Mouse (Mus musculus) hindbrain, postnatal 0 days (tissue): ENCODE data around the gene Crlf3. TPM values are rescaled to one million over a fixed set of nuclear protein-coding genes. Genes with fewer than 3 reads are reported as not detected.
A peak's percentile ranks its signal among the peaks of the same experiment; 100 is the strongest.
"Not testable (repeated sequence)": the region's sequence is repeated elsewhere in the genome, so short reads cannot be mapped to it uniquely, and the experiment has no call there.

Source experiments
- ATAC-seq: fragments of 200-750 bp; cut with Nextera tagmentation; 2 replicates; pipeline ENCODE4 v1.8.0; 2017; ENCODE audit warnings: mild to moderate bottlenecking, moderate TSS enrichment, moderate library complexity
- DNase-seq: peaks from one replicate; pipeline ENCODE4 v3.0.0-alpha.2; 2015; ENCODE audit warnings: low spot score
- H3K27ac ChIP-seq: fragments of 300-500 bp; sonication (generic); 2 replicates; pipeline ENCODE4 v1.5.1; 2014; ENCODE audit warnings: mild to moderate bottlenecking
- H3K27me3 ChIP-seq: fragments of 300-500 bp; sonication (generic); 2 replicates; pipeline ENCODE4 v1.6.1; 2014; ENCODE audit warnings: low read length, mixed read lengths; ENCODE audit not compliant: insufficient read depth
- H3K36me3 ChIP-seq: fragments of 300-500 bp; sonication (generic); 2 replicates; pipeline ENCODE4 v1.6.1; 2014; ENCODE audit warnings: low read length, mixed read lengths; ENCODE audit not compliant: insufficient read depth
- H3K4me1 ChIP-seq: fragments of 300-500 bp; sonication (generic); 2 replicates; pipeline ENCODE4 v1.6.1; 2014; ENCODE audit warnings: antibody characterized with exemption, low read length, mixed read lengths; ENCODE audit not compliant: insufficient read depth
- H3K4me2 ChIP-seq: fragments of 300-500 bp; sonication (generic); 2 replicates; pipeline ENCODE4 v1.6.1; 2014; ENCODE audit warnings: low read depth, mild to moderate bottlenecking, low read length, moderate library complexity, mixed read lengths
- H3K4me3 ChIP-seq: fragments of 300-500 bp; sonication (generic); 2 replicates; pipeline ENCODE4 v1.5.1; 2014; ENCODE audit warnings: low read length
- H3K9ac ChIP-seq: fragments of 300-500 bp; sonication (generic); replicated peaks from 2 replicates; pipeline ENCODE4 v1.6.1; 2014; ENCODE audit warnings: mild to moderate bottlenecking, low read length, moderate library complexity, mixed read lengths
- H3K9me3 ChIP-seq: fragments of 300-500 bp; sonication (generic); 2 replicates; pipeline ENCODE4 v1.6.1; 2016; ENCODE audit warnings: low read length, mixed read lengths
- CTCF ChIP-seq: IDR thresholded peaks from 2 replicates; pipeline ENCODE4 v1.5.1; 2016; ENCODE audit warnings: antibody characterized with exemption, control low read depth, low read depth
- WGBS: fragments of 180-500 bp; shearing (Covaris S2); extraction: QIAGEN DNeasy Blood & Tissue Kit; methylation state at CpG from one replicate; pipeline ENCODE4 v1.1.7; 2014; 5-methylcytosine and 5-hydroxymethylcytosine counted together
- polyA plus RNA-seq: library from polyadenylated mRNA; unstranded; fragments of >200 nt; fragmentation: Nextera tagmentation; extraction: Ambion mirVana; gene quantifications from 2 replicates; pipeline ENCODE4 v1.2.1, GENCODE M21; 2015
- total RNA-seq: library from RNA; depleted of rRNA; stranded (reverse); fragments of >200 nt; gene quantifications from 2 replicates; pipeline ENCODE4 v1.2.3, GENCODE M21; 2014

Crlf3 gene
- total and polyA plus RNA-seq, 2 experiments from 2014 or later: 11.0 to 15.8 TPM

GRCm38 (mm10) chr11:80067558-80067957, 13.2 kb downstream of the Crlf3 start:
- Histone ChIP-seq H3K4me1 (no peaks in the 10 kb centered on the region), H3K4me3 (no peak overlapping the region), H3K36me3 (no peaks in the 10 kb centered on the region), H3K9me3 (no peaks in the 10 kb centered on the region), H3K4me2 (no peak overlapping the region), H3K27me3 (no peaks in the 10 kb centered on the region), H3K9ac (no peak overlapping the region), H3K27ac (no peak overlapping the region)
- ATAC-seq (no peak), DNase-seq (no peak)
- WGBS: 81% methylated on average over 5 of the region's 5 CpGs
- TF ChIP-seq CTCF: no peak

- not testable (repeated sequence) for H3K4me2 ChIP-seq, ATAC-seq, H3K9ac ChIP-seq, DNase-seq, H3K4me1 ChIP-seq, H3K27ac ChIP-seq, H3K36me3 ChIP-seq, H3K4me3 ChIP-seq, H3K9me3 ChIP-seq, H3K27me3 ChIP-seq
- 88% methylated on average over 4 of the region's 4 CpGs for WGBS
Measured at GRCm38 (mm10) chr11:80066373-80066772, 14.4 kb downstream of the Crlf3 start.

DNA sequence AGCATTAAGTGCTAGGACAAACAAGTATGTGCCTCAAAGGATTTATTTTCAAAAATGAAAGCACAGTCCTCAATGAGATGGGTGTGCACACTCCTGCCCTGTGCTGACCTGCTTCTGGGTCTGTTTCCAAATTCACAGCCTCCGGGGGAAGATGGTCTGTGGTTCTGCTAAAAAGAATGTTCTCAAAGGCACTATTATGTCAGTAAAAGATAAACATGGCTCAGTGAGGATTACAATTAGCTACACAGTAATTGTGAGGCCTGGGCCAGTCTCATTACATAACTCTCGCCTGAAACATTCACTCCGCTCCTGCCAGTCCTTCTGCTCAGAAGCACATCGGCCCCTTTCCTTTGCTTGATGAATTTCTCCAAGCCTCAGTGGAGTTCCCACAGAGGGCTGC, 18.6 kb downstream of the Crlf3 start:
- Histone ChIP-seq H3K27ac (peak overlapping the region; percentile 54; the same call in 1 of the 2 replicates), H3K27me3 (no peaks in the 10 kb centered on the region), H3K9me3 (no peaks in the 10 kb centered on the region), H3K4me1 (no peaks in the 10 kb centered on the region), H3K9ac (no peak overlapping the region), H3K4me2 (no peak overlapping the region), H3K36me3 (peaks cover 20% of the 10 kb centered on the region; the same call in 1 of the 2 replicates), H3K4me3 (no peak overlapping the region)
- 46% methylated on average over 4 of the region's 4 CpGs for WGBS
- ATAC-seq (no peak), DNase-seq (no peak)
- no peak for TF ChIP-seq CTCF

DNA sequence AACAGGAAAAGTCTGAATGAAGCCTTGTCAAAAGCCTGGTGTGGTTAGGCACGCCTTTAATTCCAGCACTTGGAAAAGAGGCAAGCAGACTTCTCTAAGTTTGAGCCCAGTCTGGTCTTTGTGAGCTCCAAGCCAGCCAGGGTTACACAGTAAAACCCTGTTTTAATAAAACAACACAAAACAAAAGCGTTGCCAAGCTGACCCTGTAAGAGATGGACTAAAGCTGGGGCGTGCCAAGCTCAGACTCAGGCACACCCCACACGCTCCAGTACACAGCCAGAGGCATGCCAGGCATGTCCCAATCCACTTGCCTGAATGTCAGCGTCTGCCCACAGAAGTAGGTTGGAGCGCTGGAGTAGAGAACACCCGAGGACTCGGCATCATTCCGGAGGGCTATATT, 24.6 kb downstream of the Crlf3 start:
- no peak for TF ChIP-seq CTCF
- ATAC-seq: no peak

GRCm38 (mm10) chr11:80054659-80055058, 26.1 kb downstream of the Crlf3 start:
- DNase-seq (no peak), ATAC-seq (no peak)
- no peak for TF ChIP-seq CTCF
- peaks cover 41% of the 10 kb centered on the region; the same call in 1 of the 2 replicates for H3K36me3 ChIP-seq
- no peaks in the 10 kb centered on the region for H3K4me1 ChIP-seq
- no peak overlapping the region for H3K27ac ChIP-seq
- H3K27me3 ChIP-seq: no peaks in the 10 kb centered on the region
- H3K4me3 ChIP-seq: no peak overlapping the region
- WGBS: 78% methylated on average over 4 of the region's 4 CpGs
- no peaks in the 10 kb centered on the region for H3K9me3 ChIP-seq
- H3K4me2 ChIP-seq: no peak overlapping the region
- no peak overlapping the region for H3K9ac ChIP-seq

More for the DNA sequence above, 24.6 kb downstream of the Crlf3 start:
- H3K4me1 ChIP-seq: no peaks in the 10 kb centered on the region
- H3K9me3 ChIP-seq: no peaks in the 10 kb centered on the region
- H3K27ac ChIP-seq: no peak overlapping the region
- H3K4me2 ChIP-seq: no peak overlapping the region
- WGBS: 81% methylated on average over 9 of the region's 9 CpGs
- peaks cover 41% of the 10 kb centered on the region; the same call in 1 of the 2 replicates for H3K36me3 ChIP-seq
- DNase-seq: no peak
- no peaks in the 10 kb centered on the region for H3K27me3 ChIP-seq
- H3K9ac ChIP-seq: no peak overlapping the region
- H3K4me3 ChIP-seq: no peak overlapping the region

GRCm38 (mm10) chr11:80053171-80053570, 27.6 kb downstream of the Crlf3 start:
- H3K27me3 ChIP-seq: no peaks in the 10 kb centered on the region
- peaks cover 32% of the 10 kb centered on the region; the same call in 1 of the 2 replicates for H3K36me3 ChIP-seq
- no peak overlapping the region for H3K4me2 ChIP-seq
- H3K4me3 ChIP-seq: no peak overlapping the region
- H3K9me3 ChIP-seq: no peaks in the 10 kb centered on the region
- no peak overlapping the region for H3K27ac ChIP-seq
- no peak for ATAC-seq
- DNase-seq: no peak
- 89% methylated on average over 5 of the region's 5 CpGs for WGBS
- TF ChIP-seq CTCF: no peak
- H3K9ac ChIP-seq: no peak overlapping the region
- H3K4me1 ChIP-seq: no peaks in the 10 kb centered on the region

DNA sequence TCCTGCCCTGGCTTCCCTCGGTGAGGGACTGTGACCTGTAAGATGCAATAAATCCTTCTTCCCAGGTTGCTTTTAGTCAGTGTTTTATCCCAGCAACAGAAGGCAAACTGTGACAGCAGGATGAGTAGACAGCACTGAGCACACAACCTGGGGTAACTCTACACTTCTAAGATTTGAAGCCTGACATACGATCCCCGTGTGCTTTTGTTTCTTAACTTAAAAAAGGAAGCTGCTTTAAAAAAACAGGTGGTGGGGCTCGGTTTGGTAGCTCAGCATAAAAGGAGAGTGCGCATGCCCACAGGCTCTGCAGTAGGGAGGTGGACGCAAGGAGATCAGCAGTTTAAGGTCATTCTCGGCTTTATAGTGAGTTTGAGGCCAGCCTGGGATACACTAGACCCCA, 28.3 kb downstream of the Crlf3 start:
- no peak overlapping the region for H3K27ac ChIP-seq
- ATAC-seq (no peak), DNase-seq (no peak)
- H3K9ac ChIP-seq: no peak overlapping the region
- WGBS: 83% methylated on average over 7 of the region's 7 CpGs
- no peaks in the 10 kb centered on the region for H3K4me1 ChIP-seq
- no peaks in the 10 kb centered on the region for H3K9me3 ChIP-seq
- H3K4me3 ChIP-seq: no peak overlapping the region
- H3K4me2 ChIP-seq: no peak overlapping the region
- TF ChIP-seq CTCF: no peak
- peaks cover 25% of the 10 kb centered on the region; the same call in 1 of the 2 replicates for H3K36me3 ChIP-seq
- H3K27me3 ChIP-seq: no peaks in the 10 kb centered on the region
